Mouse (Mus musculus) thymus, adult 2 months (tissue): ENCODE data around the gene Map4k1.

Experiments used
- CTCF ChIP-seq: fragments of 200-500 bp; IDR thresholded peaks from 2 replicates; pipeline ENCODE4 v1.5.1; 2012; ENCODE audit warnings: mild to moderate bottlenecking, control low read depth, low read length, moderate library complexity, borderline replicate concordance; ENCODE audit not compliant: control insufficient read depth, poor library complexity, insufficient read depth; ENCODE audit errors: extremely low read depth
- POLR2A ChIP-seq: fragments of 200-500 bp; IDR thresholded peaks from 2 replicates; pipeline ENCODE4 v1.6.1; 2012; ENCODE audit warnings: mild to moderate bottlenecking, low read length, control low read depth, moderate library complexity; ENCODE audit not compliant: control insufficient read depth, poor library complexity, insufficient read depth; ENCODE audit errors: extremely low read depth

- TF ChIP-seq CTCF (no peak), POLR2A (no peak)
Measured at GRCm38 (mm10) chr7:28944756-28945415, 37.0 kb upstream of the Map4k1 start.
